Mouse (Mus musculus): ENCODE results near the gene Gm21671. TPM values are rescaled to one million over a fixed set of nuclear protein-coding genes. Genes with fewer than 3 reads are reported as not detected.

The Gm21671 gene
- not detected for polyA plus RNA-seq (2014; fragmentation: Illumina TruSeq; extraction: RNeasy Lipid Tissue Mini Kit (QIAGEN cat#74804); ENCODE audit: low read depth, low replicate concordance)

DNA sequence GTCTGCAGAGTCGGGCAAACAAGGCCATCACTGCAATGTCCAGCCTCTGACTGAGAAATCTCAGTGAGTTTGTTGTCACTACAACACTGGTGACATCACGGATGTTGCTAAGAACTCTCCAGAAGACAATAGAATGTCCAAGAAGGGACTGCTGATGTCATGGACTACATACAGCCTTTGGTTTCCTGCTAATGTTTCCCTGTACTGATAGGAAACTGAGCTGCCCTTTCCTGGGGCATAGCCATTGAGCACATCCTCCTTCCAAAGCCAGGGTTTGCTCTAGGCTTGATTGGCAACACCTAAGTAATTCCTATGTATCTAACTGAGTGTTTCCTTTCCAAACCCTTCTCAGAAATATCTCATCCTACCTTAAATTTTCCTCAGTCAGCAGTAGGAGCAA, at the start of gene Gm21671:
Gene Gm21671 (minus strand): TSS at position 101 of the 400 bp plus-strand sequence.

DNA sequence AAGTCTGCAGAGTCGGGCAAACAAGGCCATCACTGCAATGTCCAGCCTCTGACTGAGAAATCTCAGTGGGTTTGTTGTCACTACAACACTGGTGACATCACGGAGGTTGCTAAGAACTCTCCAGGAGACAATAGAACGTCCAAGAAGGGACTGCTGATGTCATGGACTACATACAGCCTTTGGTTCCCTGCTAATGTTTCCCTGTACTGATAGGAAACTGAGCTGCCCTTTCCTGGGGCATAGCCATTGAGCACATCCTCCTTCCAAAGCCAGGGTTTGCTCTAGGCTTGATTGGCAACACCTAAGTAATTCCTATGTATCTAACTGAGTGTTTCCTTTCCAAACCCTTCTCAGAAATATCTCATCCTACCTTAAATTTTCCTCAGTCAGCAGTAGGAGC, 34.3 kb upstream of the Gm21671 start, which contains the start of gene Gm21698:
Gene Gm21698 (minus strand): TSS at position 101 of the 400 bp plus-strand sequence.

DNA sequence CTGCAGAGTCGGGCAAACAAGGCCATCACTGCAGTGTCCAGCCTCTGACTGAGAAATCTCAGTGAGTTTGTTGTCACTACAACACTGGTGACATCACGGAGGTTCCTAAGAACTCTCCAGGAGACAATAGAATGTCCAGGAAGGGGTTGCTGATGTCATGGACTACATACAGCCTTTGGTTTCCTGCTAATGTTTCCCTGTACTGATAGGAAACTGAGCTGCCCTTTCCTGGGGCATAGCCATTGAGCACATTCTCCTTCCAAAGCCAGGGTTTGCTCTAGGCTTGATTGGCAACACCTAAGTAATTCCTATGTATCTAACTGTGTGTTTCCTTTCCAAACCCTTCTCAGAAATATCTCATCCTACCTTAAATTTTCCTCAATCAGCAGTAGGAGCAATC, 18.3 kb upstream of the Gm21671 start, which contains the start of gene Gm21680:
Gene Gm21680 (minus strand): TSS at position 101 of the 400 bp plus-strand sequence.

DNA sequence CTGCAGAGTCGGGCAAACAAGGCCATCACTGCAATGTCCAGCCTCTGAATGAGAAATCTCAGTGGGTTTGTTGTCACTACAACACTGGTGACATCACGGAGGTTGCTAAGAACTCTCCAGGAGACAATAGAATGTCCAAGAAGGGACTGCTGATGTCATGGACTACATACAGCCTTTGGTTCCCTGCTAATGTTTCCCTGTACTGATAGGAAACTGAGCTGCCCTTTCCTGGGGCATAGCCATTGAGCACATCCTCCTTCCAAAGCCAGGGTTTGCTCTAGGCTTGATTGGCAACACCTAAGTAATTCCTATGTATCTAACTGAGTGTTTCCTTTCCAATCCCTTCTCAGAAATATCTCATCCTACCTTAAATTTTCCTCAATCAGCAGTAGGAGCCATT, 11.9 kb downstream of the Gm21671 start, which contains the start of gene Gm21663:
Gene Gm21663 (minus strand): TSS at position 101 of the 400 bp plus-strand sequence.

Other genes starting within 250 kb of the Gm21671 start
- 5.9 TPM for gene Xrcc2, start 248.6 kb downstream of the Gm21671 start, polyA plus RNA-seq (2014; fragmentation: Illumina TruSeq; extraction: RNeasy Lipid Tissue Mini Kit (QIAGEN cat#74804); ENCODE audit: low read depth, low replicate concordance)
- gene Actr3b, start 194.4 kb downstream of the Gm21671 start, polyA plus RNA-seq (2014; fragmentation: Illumina TruSeq; extraction: RNeasy Lipid Tissue Mini Kit (QIAGEN cat#74804); ENCODE audit: low read depth, low replicate concordance), result 57.0 TPM
- gene Gm21663, start 12.0 kb downstream of the Gm21671 start, polyA plus RNA-seq (2014; fragmentation: Illumina TruSeq; extraction: RNeasy Lipid Tissue Mini Kit (QIAGEN cat#74804); ENCODE audit: low read depth, low replicate concordance), result not detected
- gene Gm21680, start 18.2 kb upstream of the Gm21671 start, polyA plus RNA-seq (2014; fragmentation: Illumina TruSeq; extraction: RNeasy Lipid Tissue Mini Kit (QIAGEN cat#74804); ENCODE audit: low read depth, low replicate concordance), result not detected
- not detected for gene Gm21698, start 34.2 kb upstream of the Gm21671 start, polyA plus RNA-seq (2014; fragmentation: Illumina TruSeq; extraction: RNeasy Lipid Tissue Mini Kit (QIAGEN cat#74804); ENCODE audit: low read depth, low replicate concordance)
- gene Gm1979, start 50.4 kb upstream of the Gm21671 start, polyA plus RNA-seq (2014; fragmentation: Illumina TruSeq; extraction: RNeasy Lipid Tissue Mini Kit (QIAGEN cat#74804); ENCODE audit: low read depth, low replicate concordance), result not detected
- not detected for gene Gm5862, start 68.5 kb upstream of the Gm21671 start, polyA plus RNA-seq (2014; fragmentation: Illumina TruSeq; extraction: RNeasy Lipid Tissue Mini Kit (QIAGEN cat#74804); ENCODE audit: low read depth, low replicate concordance)
- gene Speer4a, start 85.1 kb upstream of the Gm21671 start, polyA plus RNA-seq (2014; fragmentation: Illumina TruSeq; extraction: RNeasy Lipid Tissue Mini Kit (QIAGEN cat#74804); ENCODE audit: low read depth, low replicate concordance), result not detected
- gene Gm7347, start 104.2 kb upstream of the Gm21671 start, polyA plus RNA-seq (2014; fragmentation: Illumina TruSeq; extraction: RNeasy Lipid Tissue Mini Kit (QIAGEN cat#74804); ENCODE audit: low read depth, low replicate concordance), result not detected
- gene Gm10471, start 134.9 kb upstream of the Gm21671 start, polyA plus RNA-seq (2014; fragmentation: Illumina TruSeq; extraction: RNeasy Lipid Tissue Mini Kit (QIAGEN cat#74804); ENCODE audit: low read depth, low replicate concordance), result not detected
- not detected for gene 5031410I06Rik, start 150.9 kb upstream of the Gm21671 start, polyA plus RNA-seq (2014; fragmentation: Illumina TruSeq; extraction: RNeasy Lipid Tissue Mini Kit (QIAGEN cat#74804); ENCODE audit: low read depth, low replicate concordance)
- not detected for gene Gm10220, start 167.0 kb upstream of the Gm21671 start, polyA plus RNA-seq (2014; fragmentation: Illumina TruSeq; extraction: RNeasy Lipid Tissue Mini Kit (QIAGEN cat#74804); ENCODE audit: low read depth, low replicate concordance)